ENCODE assay signal across 19 mouse cellular contexts in genomic region chr15:94023501-94023900, GRCm38 (mm10).
A peak's percentile ranks its signal among the peaks of the same experiment; 100 is the strongest.
DNase-seq lines count a peak whose midpoint lies in the region; ATAC-seq lines count a peak whose summit lies in the region.
"Had no signal": no experiment of that assay in that cellular context is flagged by ENCODE, and none has a peak within 500 bp of the region (broad histone marks: within the 10 kb centered on the region; RNA-seq: fewer than 3 reads in every experiment).

No protein-coding gene starts in this region.

- DNase-seq in adrenal gland, postnatal 10 days: peak; percentile 33
- no peak for DNase-seq in adrenal gland, adult 8-10 months
- no peak for DNase-seq in lung, postnatal 36 days
- DNase-seq: cerebellum, adult 9-10 months; gastrocnemius, postnatal 25 days; kidney, postnatal 36 days; thymus, adult 18-20 months; thymus, postnatal 36 days had no signal

- H3K9ac ChIP-seq in heart, embryonic 14.5 days (ENCODE audit: low read length): no peak overlapping the region
- no peak overlapping the region for H3K9ac ChIP-seq in heart, embryonic 12.5 days
- H3K9ac ChIP-seq in lung, embryonic 15.5 days: no peak overlapping the region
- no peak overlapping the region for H3K9ac ChIP-seq in limb, embryonic 12.5 days (replicated peaks)
- H3K9ac ChIP-seq: forebrain, postnatal 0 days; hindbrain, embryonic 12.5 days; stomach, embryonic 15.5 days had no signal

- no peaks in the 10 kb centered on the region for H3K36me3 ChIP-seq in heart, embryonic 14.5 days (ENCODE audit: control insufficient read depth, insufficient read depth, low read length)
- H3K36me3 ChIP-seq in heart, embryonic 12.5 days: no peaks in the 10 kb centered on the region
- no peaks in the 10 kb centered on the region for H3K36me3 ChIP-seq in lung, embryonic 15.5 days
- H3K36me3 ChIP-seq in limb, embryonic 12.5 days: no peaks in the 10 kb centered on the region
- H3K36me3 ChIP-seq: heart, embryonic 10.5 days; hindbrain, embryonic 12.5 days; midbrain, embryonic 10.5 days; stomach, embryonic 15.5 days had no signal

- ATAC-seq in heart, embryonic 14.5 days (ENCODE audit: insufficient number of reproducible peaks, insufficient read depth, low FRiP score, low read depth): no peak
- no peak for ATAC-seq in heart, embryonic 12.5 days (ENCODE audit: insufficient number of reproducible peaks, low FRiP score)
- no peak for ATAC-seq in lung, embryonic 15.5 days (ENCODE audit: borderline replicate concordance, extremely low read depth, low FRiP score, low TSS enrichment)
- no peak for ATAC-seq in limb, embryonic 12.5 days (ENCODE audit: insufficient number of reproducible peaks, insufficient read depth, low FRiP score, low TSS enrichment, low read depth)
- no peak for ATAC-seq in frontal cortex, adult (ENCODE audit: low TSS enrichment)
- ATAC-seq: intestine, postnatal 0 days had no signal

- no peaks in the 10 kb centered on the region for H3K9me3 ChIP-seq in heart, embryonic 14.5 days (ENCODE audit: control insufficient read depth, low read length)
- no peaks in the 10 kb centered on the region; the same call in 1 of the 2 replicates for H3K9me3 ChIP-seq in heart, embryonic 12.5 days (replicated peaks)
- H3K9me3 ChIP-seq in lung, embryonic 15.5 days: no peaks in the 10 kb centered on the region
- H3K9me3 ChIP-seq in limb, embryonic 12.5 days: no peaks in the 10 kb centered on the region
- H3K9me3 ChIP-seq: heart, embryonic 10.5 days; hindbrain, embryonic 12.5 days; midbrain, embryonic 10.5 days; stomach, embryonic 15.5 days had no signal

- peak overlapping the region; percentile 12 to 68; a peak in 2 of 4 replicates for H3K27ac ChIP-seq in heart, embryonic 14.5 days (replicated peaks in 1 of 2; ENCODE audit: control insufficient read depth in 1 of 2, insufficient read depth in 1 of 2, low read depth in 2 of 2, low read length in 2 of 2)
- no peak overlapping the region for H3K27ac ChIP-seq in heart, embryonic 12.5 days (ENCODE audit: poor library complexity, severe bottlenecking)
- peak overlapping the region; percentile 60; the same call in 1 of the 2 replicates for H3K27ac ChIP-seq in lung, embryonic 15.5 days
- H3K27ac ChIP-seq in limb, embryonic 12.5 days: 0 out of 2 replicates have a peak overlapping the region, but pooled peaks have one; percentile 23
- H3K27ac ChIP-seq: hindbrain, embryonic 12.5 days; stomach, embryonic 15.5 days had no signal

- no peak overlapping the region for H3K4me2 ChIP-seq in heart, embryonic 14.5 days (ENCODE audit: low read length)
- no peak overlapping the region for H3K4me2 ChIP-seq in heart, embryonic 12.5 days
- no peak overlapping the region for H3K4me2 ChIP-seq in lung, embryonic 15.5 days
- no peak overlapping the region for H3K4me2 ChIP-seq in limb, embryonic 12.5 days
- H3K4me2 ChIP-seq: hindbrain, embryonic 12.5 days; stomach, embryonic 15.5 days had no signal

- no peaks in the 10 kb centered on the region for H3K27me3 ChIP-seq in heart, embryonic 14.5 days (ENCODE audit: control insufficient read depth, insufficient read depth, low read length)
- no peaks in the 10 kb centered on the region for H3K27me3 ChIP-seq in heart, embryonic 12.5 days (replicated peaks)
- no peaks in the 10 kb centered on the region for H3K27me3 ChIP-seq in lung, embryonic 15.5 days
- no peaks in the 10 kb centered on the region for H3K27me3 ChIP-seq in limb, embryonic 12.5 days
- H3K27me3 ChIP-seq: hindbrain, embryonic 12.5 days; stomach, embryonic 15.5 days had no signal

- no peak overlapping the region for H3K4me3 ChIP-seq in heart, embryonic 14.5 days (ENCODE audit: control insufficient read depth in 1 of 2, insufficient read depth in 1 of 2, low read depth in 1 of 2, low read length in 2 of 2)
- H3K4me3 ChIP-seq in heart, embryonic 12.5 days: no peak overlapping the region
- H3K4me3 ChIP-seq in lung, embryonic 15.5 days: no peak overlapping the region
- no peak overlapping the region for H3K4me3 ChIP-seq in limb, embryonic 12.5 days (replicated peaks)
- H3K4me3 ChIP-seq: heart, embryonic 10.5 days; hindbrain, embryonic 12.5 days; midbrain, embryonic 10.5 days; stomach, embryonic 15.5 days had no signal

- 55% methylated on average over 4 of the region's 4 CpGs for WGBS in heart, embryonic 14.5 days
- WGBS in heart, embryonic 12.5 days: 73% methylated on average over 4 of the region's 4 CpGs
- WGBS in lung, embryonic 15.5 days: 62% methylated on average over 4 of the region's 4 CpGs
- 94% methylated on average over 4 of the region's 4 CpGs for WGBS in limb, embryonic 12.5 days

- H3K4me1 ChIP-seq in heart, embryonic 14.5 days (ENCODE audit: control insufficient read depth in 2 of 2, insufficient read depth in 2 of 2, low read length in 2 of 2): peaks cover 20 to 29% of the 10 kb centered on the region in 2 experiments
- H3K4me1 ChIP-seq in heart, embryonic 12.5 days (replicated peaks): peaks cover 32% of the 10 kb centered on the region
- peaks cover 37% of the 10 kb centered on the region for H3K4me1 ChIP-seq in lung, embryonic 15.5 days
- H3K4me1 ChIP-seq in limb, embryonic 12.5 days (replicated peaks): peaks cover 26% of the 10 kb centered on the region
